Mouse (Mus musculus): ENCODE results near the gene Gm20532. TPM values are rescaled to one million over a fixed set of nuclear protein-coding genes. Genes with fewer than 3 reads are reported as not detected.

Gm20532 gene
- polyA plus RNA-seq, 1 experiment from 2014 or later = not detected

GRCm38 (mm10) chr2:26587044-26587405 is 586 bp downstream of the Gm20532 start:
- H3K27me3 ChIP-seq (ENCODE audit: control insufficient read depth, insufficient read depth, low read length) = no peaks in the 10 kb centered on the region
- no peak overlapping the region; the same call in 1 of the 2 replicates for H3K9ac ChIP-seq (ENCODE audit: low read depth, low read length)
- H3K36me3 ChIP-seq (ENCODE audit: control insufficient read depth, insufficient read depth, low read length) = no peaks in the 10 kb centered on the region
- no peak overlapping the region for H3K27ac ChIP-seq (ENCODE audit: low read depth, low read length)
- DNase-seq (ENCODE audit: low spot score) (peak; percentile 53), ATAC-seq (ENCODE audit: low FRiP score) (no peak)
- no peaks in the 10 kb centered on the region for H3K9me3 ChIP-seq (ENCODE audit: control insufficient read depth, low read length)
- H3K4me1 ChIP-seq (replicated peaks; ENCODE audit: control insufficient read depth, insufficient read depth, low read length) = no peaks in the 10 kb centered on the region
- H3K4me3 ChIP-seq (ENCODE audit: low read depth, low read length) = peak overlapping the region; percentile 52
- 9% methylated on average over 11 of the region's 11 CpGs for WGBS
- H3K4me2 ChIP-seq (replicated peaks; ENCODE audit: low read depth, low read length) = peak overlapping the region; percentile 77

- DNase-seq (ENCODE audit: low spot score) = no peak
- Histone ChIP-seq H3K36me3 (ENCODE audit: control insufficient read depth, insufficient read depth, low read length) (no peaks in the 10 kb centered on the region), H3K9me3 (ENCODE audit: control insufficient read depth, low read length) (no peaks in the 10 kb centered on the region), H3K9ac (ENCODE audit: low read depth, low read length) (no peak overlapping the region), H3K4me1 (replicated peaks; ENCODE audit: control insufficient read depth, insufficient read depth, low read length) (no peaks in the 10 kb centered on the region), H3K4me2 (replicated peaks; ENCODE audit: low read depth, low read length) (no peak overlapping the region), H3K27ac (ENCODE audit: low read depth, low read length) (no peak overlapping the region), H3K27me3 (ENCODE audit: control insufficient read depth, insufficient read depth, low read length) (no peaks in the 10 kb centered on the region), H3K4me3 (ENCODE audit: low read depth, low read length) (no peak overlapping the region)
- ATAC-seq (ENCODE audit: low FRiP score) = no peak
- WGBS = 45% methylated on average over 4 of the region's 4 CpGs
Observed at GRCm38 (mm10) chr2:26588573-26588972, 2.1 kb downstream of the Gm20532 start.

GRCm38 (mm10) chr2:26589284-26589683 is 2.8 kb downstream of the Gm20532 start:
- no peaks in the 10 kb centered on the region for H3K27me3 ChIP-seq (ENCODE audit: control insufficient read depth, insufficient read depth, low read length)
- no peak for ATAC-seq (ENCODE audit: low FRiP score)
- no peak overlapping the region for H3K27ac ChIP-seq (ENCODE audit: low read depth, low read length)
- no peak overlapping the region for H3K4me2 ChIP-seq (replicated peaks; ENCODE audit: low read depth, low read length)
- WGBS = 94% methylated on average over 10 of the region's 10 CpGs
- H3K9me3 ChIP-seq (ENCODE audit: control insufficient read depth, low read length) = no peaks in the 10 kb centered on the region
- no peak overlapping the region for H3K9ac ChIP-seq (ENCODE audit: low read depth, low read length)
- H3K4me3 ChIP-seq (ENCODE audit: low read depth, low read length) = no peak overlapping the region
- DNase-seq (ENCODE audit: low spot score) = no peak
- H3K36me3 ChIP-seq (ENCODE audit: control insufficient read depth, insufficient read depth, low read length) = no peaks in the 10 kb centered on the region
- no peaks in the 10 kb centered on the region for H3K4me1 ChIP-seq (replicated peaks; ENCODE audit: control insufficient read depth, insufficient read depth, low read length)

- Histone ChIP-seq H3K4me1 (replicated peaks; ENCODE audit: control insufficient read depth, insufficient read depth, low read length) (no peaks in the 10 kb centered on the region), H3K9me3 (ENCODE audit: control insufficient read depth, low read length) (no peaks in the 10 kb centered on the region), H3K27me3 (ENCODE audit: control insufficient read depth, insufficient read depth, low read length) (no peaks in the 10 kb centered on the region; the same call in 1 of the 2 replicates), H3K36me3 (ENCODE audit: control insufficient read depth, insufficient read depth, low read length) (no peaks in the 10 kb centered on the region), H3K4me2 (replicated peaks; ENCODE audit: low read depth, low read length) (no peak overlapping the region), H3K9ac (ENCODE audit: low read depth, low read length) (no peak overlapping the region), H3K4me3 (ENCODE audit: low read depth, low read length) (no peak overlapping the region), H3K27ac (ENCODE audit: low read depth, low read length) (no peak overlapping the region)
- 94% methylated on average over 7 of the region's 7 CpGs for WGBS
- DNase-seq (ENCODE audit: low spot score) = no peak
- no peak for ATAC-seq (ENCODE audit: low FRiP score)
Observed at GRCm38 (mm10) chr2:26590282-26590681, 3.8 kb downstream of the Gm20532 start.

GRCm38 (mm10) chr2:26590962-26591361 is 4.5 kb downstream of the Gm20532 start:
- WGBS = 95% methylated on average over 7 of the region's 7 CpGs
- DNase-seq (ENCODE audit: low spot score) = no peak
- ATAC-seq (ENCODE audit: low FRiP score) = no peak

GRCm38 (mm10) chr2:26591416-26591815 is 5.0 kb downstream of the Gm20532 start:
- WGBS = 87% methylated on average over 12 of the region's 12 CpGs
- no peaks in the 10 kb centered on the region; the same call in 1 of the 2 replicates for H3K27me3 ChIP-seq (ENCODE audit: control insufficient read depth, insufficient read depth, low read length)
- no peaks in the 10 kb centered on the region for H3K9me3 ChIP-seq (ENCODE audit: control insufficient read depth, low read length)
- no peak overlapping the region for H3K27ac ChIP-seq (ENCODE audit: low read depth, low read length)
- H3K4me3 ChIP-seq (ENCODE audit: low read depth, low read length) = no peak overlapping the region
- H3K9ac ChIP-seq (ENCODE audit: low read depth, low read length) = no peak overlapping the region
- H3K4me1 ChIP-seq (replicated peaks; ENCODE audit: control insufficient read depth, insufficient read depth, low read length) = no peaks in the 10 kb centered on the region
- ATAC-seq (ENCODE audit: low FRiP score) = no peak
- no peak overlapping the region for H3K4me2 ChIP-seq (replicated peaks; ENCODE audit: low read depth, low read length)
- no peaks in the 10 kb centered on the region for H3K36me3 ChIP-seq (ENCODE audit: control insufficient read depth, insufficient read depth, low read length)
- no peak for DNase-seq (ENCODE audit: low spot score)

More at GRCm38 (mm10) chr2:26590962-26591361, 4.5 kb downstream of the Gm20532 start:
- no peak overlapping the region for H3K9ac ChIP-seq (ENCODE audit: low read depth, low read length)
- no peaks in the 10 kb centered on the region; the same call in 1 of the 2 replicates for H3K27me3 ChIP-seq (ENCODE audit: control insufficient read depth, insufficient read depth, low read length)
- no peak overlapping the region for H3K4me2 ChIP-seq (replicated peaks; ENCODE audit: low read depth, low read length)
- no peak overlapping the region for H3K27ac ChIP-seq (ENCODE audit: low read depth, low read length)
- H3K9me3 ChIP-seq (ENCODE audit: control insufficient read depth, low read length) = no peaks in the 10 kb centered on the region
- H3K36me3 ChIP-seq (ENCODE audit: control insufficient read depth, insufficient read depth, low read length) = no peaks in the 10 kb centered on the region
- H3K4me3 ChIP-seq (ENCODE audit: low read depth, low read length) = no peak overlapping the region
- no peaks in the 10 kb centered on the region for H3K4me1 ChIP-seq (replicated peaks; ENCODE audit: control insufficient read depth, insufficient read depth, low read length)

GRCm38 (mm10) chr2:26593211-26594021 is 7.0 kb downstream of the Gm20532 start:
- Histone ChIP-seq H3K27ac (ENCODE audit: low read depth, low read length) (no peak overlapping the region), H3K36me3 (ENCODE audit: control insufficient read depth, insufficient read depth, low read length) (no peaks in the 10 kb centered on the region), H3K9me3 (ENCODE audit: control insufficient read depth, low read length) (no peaks in the 10 kb centered on the region), H3K9ac (ENCODE audit: low read depth, low read length) (no peak overlapping the region), H3K4me2 (replicated peaks; ENCODE audit: low read depth, low read length) (no peak overlapping the region), H3K4me3 (ENCODE audit: low read depth, low read length) (no peak overlapping the region), H3K27me3 (ENCODE audit: control insufficient read depth, insufficient read depth, low read length) (no peaks in the 10 kb centered on the region; the same call in 1 of the 2 replicates), H3K4me1 (replicated peaks; ENCODE audit: control insufficient read depth, insufficient read depth, low read length) (no peaks in the 10 kb centered on the region)
- WGBS = 78% methylated on average over 9 of the region's 9 CpGs
- no peak for DNase-seq (ENCODE audit: low spot score)
- no peak for ATAC-seq (ENCODE audit: low FRiP score)

- no peak for ATAC-seq (ENCODE audit: low FRiP score)
- Histone ChIP-seq H3K27ac (ENCODE audit: low read depth, low read length) (no peak overlapping the region), H3K36me3 (ENCODE audit: control insufficient read depth, insufficient read depth, low read length) (no peaks in the 10 kb centered on the region), H3K9me3 (ENCODE audit: control insufficient read depth, low read length) (no peaks in the 10 kb centered on the region), H3K9ac (ENCODE audit: low read depth, low read length) (no peak overlapping the region), H3K4me3 (ENCODE audit: low read depth, low read length) (no peak overlapping the region), H3K27me3 (ENCODE audit: control insufficient read depth, insufficient read depth, low read length) (no peaks in the 10 kb centered on the region; the same call in 1 of the 2 replicates), H3K4me2 (replicated peaks; ENCODE audit: low read depth, low read length) (no peak overlapping the region), H3K4me1 (replicated peaks; ENCODE audit: control insufficient read depth, insufficient read depth, low read length) (no peaks in the 10 kb centered on the region)
- 72% methylated on average over 9 of the region's 9 CpGs for WGBS
- DNase-seq (ENCODE audit: low spot score) = no peak
Observed at GRCm38 (mm10) chr2:26594022-26594346, 7.5 kb downstream of the Gm20532 start.

GRCm38 (mm10) chr2:26594461-26594933 is 8.1 kb downstream of the Gm20532 start:
- H3K27ac ChIP-seq (ENCODE audit: low read depth, low read length) = no peak overlapping the region
- WGBS = 88% methylated on average over 7 of the region's 7 CpGs
- H3K27me3 ChIP-seq (ENCODE audit: control insufficient read depth, insufficient read depth, low read length) = no peaks in the 10 kb centered on the region; the same call in 1 of the 2 replicates
- H3K36me3 ChIP-seq (ENCODE audit: control insufficient read depth, insufficient read depth, low read length) = no peaks in the 10 kb centered on the region
- no peak overlapping the region for H3K4me2 ChIP-seq (replicated peaks; ENCODE audit: low read depth, low read length)
- H3K4me1 ChIP-seq (replicated peaks; ENCODE audit: control insufficient read depth, insufficient read depth, low read length) = no peaks in the 10 kb centered on the region
- H3K9ac ChIP-seq (ENCODE audit: low read depth, low read length) = no peak overlapping the region
- DNase-seq (ENCODE audit: low spot score) = no peak
- H3K9me3 ChIP-seq (ENCODE audit: control insufficient read depth, low read length) = no peaks in the 10 kb centered on the region
- no peak overlapping the region for H3K4me3 ChIP-seq (ENCODE audit: low read depth, low read length)
- ATAC-seq (ENCODE audit: low FRiP score) = no peak

Data from hindbrain, embryonic 11.5 days (tissue).